8 mouse cellular contexts compared by ENCODE assay signal in the genomic region with DNA sequence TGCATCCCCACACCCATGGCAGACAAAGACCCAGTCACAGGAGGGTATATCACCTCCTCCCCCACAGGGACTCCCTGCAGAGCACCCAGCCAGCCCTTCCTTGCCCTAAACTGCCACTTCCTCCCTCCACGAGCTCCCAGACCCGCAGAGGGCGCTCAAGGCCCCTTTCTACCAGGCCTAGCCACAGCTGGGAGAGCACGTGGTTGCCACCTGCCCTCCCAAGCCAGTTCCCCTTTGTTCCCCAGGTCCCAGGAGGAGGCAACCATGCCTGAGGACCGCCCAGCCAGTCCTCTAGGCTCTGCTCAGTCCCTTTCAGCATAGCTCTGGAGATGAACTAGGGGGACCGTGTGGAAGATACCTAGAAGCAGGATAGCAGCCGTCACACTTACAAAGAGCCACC. TPM values are rescaled to one million over a fixed set of nuclear protein-coding genes. Genes with fewer than 3 reads are reported as not detected.
DNase-seq lines count a peak whose midpoint lies in the region; ATAC-seq lines count a peak whose summit lies in the region.

No protein-coding gene starts in this region.

- 8% methylated on average over 7 of the region's 7 CpGs for WGBS in embryonic facial prominence, embryonic 14.5 days
- WGBS in heart, embryonic 11.5 days (ENCODE audit: insufficient replicate concordance), result 16% methylated on average over 7 of the region's 7 CpGs
- 12% methylated on average over 7 of the region's 7 CpGs for WGBS in liver, embryonic 13.5 days (ENCODE audit: insufficient replicate concordance)
- WGBS in neural tube, embryonic 13.5 days, result 7% methylated on average over 7 of the region's 7 CpGs

- no peak overlapping the region for H3K4me3 ChIP-seq in embryonic facial prominence, embryonic 14.5 days (ENCODE audit: low read depth, low read length)
- H3K4me3 ChIP-seq in heart, embryonic 11.5 days (ENCODE audit: low read depth, low read length), result no peak overlapping the region
- no peak overlapping the region for H3K4me3 ChIP-seq in liver, embryonic 13.5 days (replicated peaks)
- H3K4me3 ChIP-seq in neural tube, embryonic 13.5 days, result no peak overlapping the region

- no peaks in the 10 kb centered on the region for H3K36me3 ChIP-seq in embryonic facial prominence, embryonic 14.5 days (ENCODE audit: control insufficient read depth, insufficient read depth, low read length)
- no peaks in the 10 kb centered on the region for H3K36me3 ChIP-seq in heart, embryonic 11.5 days (ENCODE audit: control insufficient read depth, insufficient read depth, low read length)
- H3K36me3 ChIP-seq in liver, embryonic 13.5 days, result no peaks in the 10 kb centered on the region
- H3K36me3 ChIP-seq in neural tube, embryonic 13.5 days, result no peaks in the 10 kb centered on the region

- no peaks in the 10 kb centered on the region for H3K27me3 ChIP-seq in embryonic facial prominence, embryonic 14.5 days (replicated peaks; ENCODE audit: control insufficient read depth, insufficient read depth, low read length)
- H3K27me3 ChIP-seq in heart, embryonic 11.5 days (ENCODE audit: control insufficient read depth, insufficient read depth, low read length), result no peaks in the 10 kb centered on the region
- no peaks in the 10 kb centered on the region for H3K27me3 ChIP-seq in liver, embryonic 13.5 days
- H3K27me3 ChIP-seq in neural tube, embryonic 13.5 days, result no peaks in the 10 kb centered on the region

- DNase-seq in CD4-positive helper T cell, adult 2 months (ENCODE audit: low read depth, low spot score), result peak; percentile 86
- DNase-seq in adrenal gland, adult (ENCODE audit: inconsistent age in 2 of 2, low spot score in 1 of 2), result peak; percentile 83 to 93
- peak; percentile 92 for DNase-seq in embryonic facial prominence, embryonic 14.5 days (ENCODE audit: low spot score)
- DNase-seq in kidney, postnatal 10 days, result peak; percentile 92
- peak; percentile 79 for DNase-seq in liver, embryonic 13.5 days
- DNase-seq in thymus, postnatal 10 days (ENCODE audit: low spot score in 2 of 2), result peak; percentile 98 to 99

- H3K9ac ChIP-seq in embryonic facial prominence, embryonic 14.5 days (ENCODE audit: low read depth, low read length), result no peak overlapping the region
- H3K9ac ChIP-seq in heart, embryonic 11.5 days (ENCODE audit: low read depth, low read length), result no peak overlapping the region
- H3K9ac ChIP-seq in liver, embryonic 13.5 days, result peak overlapping the region; percentile 36; the same call in 1 of the 2 replicates
- peak overlapping the region; percentile 46 for H3K9ac ChIP-seq in neural tube, embryonic 13.5 days

- H3K4me2 ChIP-seq in embryonic facial prominence, embryonic 14.5 days (ENCODE audit: low read depth, low read length), result no peak overlapping the region
- H3K4me2 ChIP-seq in heart, embryonic 11.5 days, result no peak overlapping the region
- H3K4me2 ChIP-seq in liver, embryonic 13.5 days, result no peak overlapping the region
- no peak overlapping the region for H3K4me2 ChIP-seq in neural tube, embryonic 13.5 days

- H3K27ac ChIP-seq in embryonic facial prominence, embryonic 14.5 days (replicated peaks; ENCODE audit: low read depth, low read length), result peak overlapping the region; percentile 50
- peak overlapping the region; percentile 51; the same call in 1 of the 2 replicates for H3K27ac ChIP-seq in heart, embryonic 11.5 days (ENCODE audit: low read depth, low read length)
- peak overlapping the region; percentile 35 for H3K27ac ChIP-seq in liver, embryonic 13.5 days
- H3K27ac ChIP-seq in neural tube, embryonic 13.5 days (replicated peaks), result peak overlapping the region; percentile 73

- peaks cover 23% of the 10 kb centered on the region for H3K4me1 ChIP-seq in embryonic facial prominence, embryonic 14.5 days (ENCODE audit: control insufficient read depth, insufficient read depth, low read length)
- H3K4me1 ChIP-seq in heart, embryonic 11.5 days (ENCODE audit: control insufficient read depth, insufficient read depth, low read length), result peaks cover 19% of the 10 kb centered on the region
- peaks cover 59% of the 10 kb centered on the region for H3K4me1 ChIP-seq in liver, embryonic 13.5 days (replicated peaks)
- H3K4me1 ChIP-seq in neural tube, embryonic 13.5 days (replicated peaks), result peaks cover 53% of the 10 kb centered on the region

- H3K9me3 ChIP-seq in embryonic facial prominence, embryonic 14.5 days (ENCODE audit: control insufficient read depth, low read length), result no peaks in the 10 kb centered on the region
- no peaks in the 10 kb centered on the region for H3K9me3 ChIP-seq in heart, embryonic 11.5 days (replicated peaks; ENCODE audit: control insufficient read depth, low read length)
- no peaks in the 10 kb centered on the region for H3K9me3 ChIP-seq in liver, embryonic 13.5 days (replicated peaks)
- no peaks in the 10 kb centered on the region for H3K9me3 ChIP-seq in neural tube, embryonic 13.5 days

- peak; percentile 80 for ATAC-seq in embryonic facial prominence, embryonic 14.5 days (ENCODE audit: low read depth)
- peak; percentile 43; the same call in 1 of the 2 replicates for ATAC-seq in heart, embryonic 11.5 days (replicated peaks; ENCODE audit: insufficient number of reproducible peaks, low FRiP score, low TSS enrichment)
- ATAC-seq in liver, embryonic 13.5 days (ENCODE audit: low read depth), result peak; percentile 70
- peak; percentile 62 for ATAC-seq in neural tube, embryonic 13.5 days (ENCODE audit: low read depth)

RNA-seq across cellular contexts. Expression of gene Ptma, which starts 17.1 kb away (rescaled TPM):
- 1,814 and 2,055 TPM in 2 replicates for polyA plus RNA-seq in embryonic facial prominence, embryonic 14.5 days (2014; fragmentation: Nextera tagmentation; extraction: Ambion mirVana)
- 1,195 and 1,343 TPM in 2 replicates for polyA plus RNA-seq in heart, embryonic 11.5 days (2014; fragmentation: Nextera tagmentation; extraction: Ambion mirVana)
- 1,483 and 1,688 TPM in 2 replicates for polyA plus RNA-seq in liver, embryonic 13.5 days (2015; fragmentation: Nextera tagmentation; extraction: Ambion mirVana)
- 2,347 and 2,536 TPM in 2 replicates for polyA plus RNA-seq in neural tube, embryonic 13.5 days (2015; fragmentation: Nextera tagmentation; extraction: Ambion mirVana)

Comparison
In these comparisons a context has a peak if more than half of its experiments do, and no peak if none do; other contexts are left out.
1. H3K9ac ChIP-seq: peak in liver, embryonic 13.5 days (single experiment) and neural tube, embryonic 13.5 days (single experiment); none in embryonic facial prominence, embryonic 14.5 days (single experiment) and heart, embryonic 11.5 days (single experiment).
2. Peak in every context shown above with its lines, with median percentiles within 50 percentile points of each other: DNase-seq, ATAC-seq and H3K27ac ChIP-seq.